Mouse (Mus musculus): ENCODE measurements around the gene Retreg1.

DNA sequence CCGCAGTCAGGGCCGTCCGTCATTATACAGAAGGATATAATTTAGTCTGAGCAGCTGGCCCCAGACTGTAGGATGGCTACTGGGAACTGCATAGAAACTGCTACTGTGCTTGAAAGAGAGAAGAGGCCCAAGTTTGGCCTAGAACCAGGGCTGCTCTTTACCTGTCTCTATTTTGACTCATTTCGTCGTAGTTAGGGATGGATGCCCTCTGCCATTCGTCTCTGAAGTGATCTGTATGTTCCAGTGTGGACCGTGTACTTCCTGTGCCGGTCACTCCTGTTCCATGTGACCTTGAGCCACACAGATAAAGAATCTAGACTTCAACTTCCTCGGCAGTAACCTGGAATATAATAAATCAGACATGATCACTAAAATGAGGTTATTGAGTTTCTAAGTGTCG is 114.7 kb downstream of the Retreg1 start:
- no peak for TF ChIP-seq POLR2A (IDR thresholded peaks at IDR 0.05; ENCODE audit: borderline replicate concordance, extremely low read depth, low read depth, low read length)
- TF ChIP-seq CTCF (IDR thresholded peaks at IDR 0.05; ENCODE audit: insufficient read depth, low read length): no peak
